In genomic region chr19:7257881-7258280, GRCm38 (mm10) we compare ENCODE assay signal across 14 mouse cellular contexts. TPM values are rescaled to one million over a fixed set of nuclear protein-coding genes. Genes with fewer than 3 reads are reported as not detected.
A peak's percentile ranks its signal among the peaks of the same experiment; 100 is the strongest.
DNase-seq lines count a peak whose midpoint lies in the region; ATAC-seq and TF ChIP-seq lines count a peak whose summit lies in the region.
"Had no signal": no experiment of that assay in that cellular context is flagged by ENCODE, and none has a peak within 500 bp of the region (broad histone marks: within the 10 kb centered on the region; RNA-seq: fewer than 3 reads in every experiment).

No protein-coding gene starts in this region.

- no peak overlapping the region; the same call in 1 of the 2 replicates for H3K27ac ChIP-seq in hindbrain, postnatal 0 days
- H3K27ac ChIP-seq in hindbrain, embryonic 10.5 days, result no peak overlapping the region
- no peak overlapping the region for H3K27ac ChIP-seq in forebrain, postnatal 0 days (ENCODE audit: low read depth, low read length)
- H3K27ac ChIP-seq: heart, embryonic 15.5 days; neural tube, embryonic 13.5 days had no signal

- H3K9ac ChIP-seq in hindbrain, postnatal 0 days (replicated peaks; ENCODE audit: low read length), result no peak overlapping the region
- no peak overlapping the region for H3K9ac ChIP-seq in forebrain, postnatal 0 days
- H3K9ac ChIP-seq: heart, embryonic 15.5 days; neural tube, embryonic 13.5 days had no signal

- H3K4me1 ChIP-seq in hindbrain, postnatal 0 days (ENCODE audit: insufficient read depth, low read length), result no peaks in the 10 kb centered on the region
- H3K4me1 ChIP-seq in hindbrain, embryonic 10.5 days (replicated peaks), result no peaks in the 10 kb centered on the region; the same call in 1 of the 2 replicates
- no peaks in the 10 kb centered on the region for H3K4me1 ChIP-seq in forebrain, postnatal 0 days (ENCODE audit: insufficient read depth)
- H3K4me1 ChIP-seq: heart, embryonic 15.5 days; neural tube, embryonic 13.5 days had no signal

- WGBS in hindbrain, postnatal 0 days, result 61% methylated on average over 5 of the region's 5 CpGs
- WGBS in hindbrain, embryonic 10.5 days, result 93% methylated on average over 5 of the region's 5 CpGs
- WGBS in forebrain, postnatal 0 days, result 51% methylated on average over 5 of the region's 5 CpGs

- no peaks in the 10 kb centered on the region for H3K36me3 ChIP-seq in hindbrain, postnatal 0 days (ENCODE audit: insufficient read depth, low read length)
- H3K36me3 ChIP-seq in hindbrain, embryonic 10.5 days, result no peaks in the 10 kb centered on the region
- no peaks in the 10 kb centered on the region for H3K36me3 ChIP-seq in forebrain, postnatal 0 days (ENCODE audit: insufficient read depth)
- H3K36me3 ChIP-seq: heart, embryonic 15.5 days; neural tube, embryonic 13.5 days had no signal

- 0 out of 2 replicates have a peak, but pooled peaks cover 3% of the 10 kb centered on the region for H3K9me3 ChIP-seq in hindbrain, postnatal 0 days (ENCODE audit: low read length)
- H3K9me3 ChIP-seq in hindbrain, embryonic 10.5 days, result peaks cover 5% of the 10 kb centered on the region; the same call in 1 of the 2 replicates
- H3K9me3 ChIP-seq in forebrain, postnatal 0 days (ENCODE audit: low read length), result no peaks in the 10 kb centered on the region
- H3K9me3 ChIP-seq: heart, embryonic 15.5 days had no signal

- H3K27me3 ChIP-seq in hindbrain, postnatal 0 days (ENCODE audit: insufficient read depth, low read length), result no peaks in the 10 kb centered on the region
- H3K27me3 ChIP-seq in hindbrain, embryonic 10.5 days (ENCODE audit: insufficient read depth, poor library complexity, severe bottlenecking), result no peaks in the 10 kb centered on the region
- no peaks in the 10 kb centered on the region for H3K27me3 ChIP-seq in forebrain, postnatal 0 days (ENCODE audit: insufficient read depth, low read length)
- H3K27me3 ChIP-seq: heart, embryonic 15.5 days; neural tube, embryonic 13.5 days; Patski had no signal

- peak; percentile 78 for ATAC-seq in hindbrain, postnatal 0 days
- peak; percentile 18; the same call in 1 of the 2 replicates for ATAC-seq in forebrain, postnatal 0 days
- ATAC-seq: midbrain, embryonic 16.5 days; Patski had no signal

- no peak for TF ChIP-seq CTCF in hindbrain, postnatal 0 days (IDR thresholded peaks at IDR 0.05; ENCODE audit: low read depth)
- TF ChIP-seq CTCF in forebrain, postnatal 0 days (IDR thresholded peaks at IDR 0.05; ENCODE audit: low read depth), result no peak

- no peak overlapping the region for H3K4me2 ChIP-seq in hindbrain, postnatal 0 days (ENCODE audit: low read depth, low read length)
- no peak overlapping the region for H3K4me2 ChIP-seq in forebrain, postnatal 0 days (ENCODE audit: low read depth)
- H3K4me2 ChIP-seq: heart, embryonic 15.5 days; neural tube, embryonic 13.5 days had no signal

- no peak overlapping the region for H3K4me3 ChIP-seq in hindbrain, postnatal 0 days (ENCODE audit: low read length)
- no peak overlapping the region for H3K4me3 ChIP-seq in hindbrain, embryonic 10.5 days
- no peak overlapping the region for H3K4me3 ChIP-seq in forebrain, postnatal 0 days (ENCODE audit: low read depth, low read length)
- H3K4me3 ChIP-seq: heart, embryonic 15.5 days; neural tube, embryonic 13.5 days had no signal

- peak; percentile 39 for DNase-seq in cerebellum, adult 11-12 months
- no peak for DNase-seq in cerebellum, adult 11 months
- peak; percentile 78 for DNase-seq in hindbrain, postnatal 0 days (ENCODE audit: low spot score)
- no peak for DNase-seq in hindbrain, embryonic 10.5 days (ENCODE audit: low spot score)
- peak; percentile 82 for DNase-seq in adipocyte (ENCODE audit: low spot score)
- no peak for DNase-seq in forebrain, postnatal 0 days
- no peak for DNase-seq in lung, postnatal 10 days
- no peak for DNase-seq in thymus, postnatal 10 days (ENCODE audit: low spot score in 2 of 2)
- DNase-seq: lung, postnatal 4 days; spleen, adult 18-20 months had no signal

RNA-seq across cellular contexts. Expression of gene Rcor2, which starts 9.2 kb away (rescaled TPM):
- 73.2 and 91.7 TPM in 2 replicates for total RNA-seq in hindbrain, postnatal 0 days (2014; rRNA removed)
- polyA plus RNA-seq in hindbrain, postnatal 0 days (2015; fragmentation: Nextera tagmentation; extraction: Ambion mirVana), result 14.8 and 16.6 TPM in 2 replicates
- 72.0 and 79.1 TPM in 2 replicates for polyA plus RNA-seq in hindbrain, embryonic 10.5 days (2016; fragmentation: Nextera tagmentation; extraction: Ambion mirVana)
- total RNA-seq in forebrain, postnatal 0 days (2014; rRNA removed), result 41.9 and 49.6 TPM in 2 replicates
- polyA plus RNA-seq in forebrain, postnatal 0 days (2015; fragmentation: Nextera tagmentation; extraction: Ambion mirVana), result 13.7 and 14.5 TPM in 2 replicates

RNA-seq across cellular contexts. Expression of gene Naa40, which starts 16.9 kb away (rescaled TPM):
- 56.5 and 59.7 TPM in 2 replicates for total RNA-seq in hindbrain, postnatal 0 days (2014; rRNA removed)
- polyA plus RNA-seq in hindbrain, postnatal 0 days (2015; fragmentation: Nextera tagmentation; extraction: Ambion mirVana), result 42.7 and 42.8 TPM in 2 replicates
- polyA plus RNA-seq in hindbrain, embryonic 10.5 days (2016; fragmentation: Nextera tagmentation; extraction: Ambion mirVana), result 89.8 and 96.5 TPM in 2 replicates
- total RNA-seq in forebrain, postnatal 0 days (2014; rRNA removed), result 48.5 and 57.7 TPM in 2 replicates
- polyA plus RNA-seq in forebrain, postnatal 0 days (2015; fragmentation: Nextera tagmentation; extraction: Ambion mirVana), result 34.7 and 44.0 TPM in 2 replicates

RNA-seq across cellular contexts. Expression of gene Cox8a, which starts 40.5 kb away (rescaled TPM):
- 1,715 and 1,845 TPM in 2 replicates for total RNA-seq in hindbrain, postnatal 0 days (2014; rRNA removed)
- 2,044 and 2,080 TPM in 2 replicates for polyA plus RNA-seq in hindbrain, postnatal 0 days (2015; fragmentation: Nextera tagmentation; extraction: Ambion mirVana)
- polyA plus RNA-seq in hindbrain, embryonic 10.5 days (2016; fragmentation: Nextera tagmentation; extraction: Ambion mirVana), result 914 and 944 TPM in 2 replicates
- total RNA-seq in forebrain, postnatal 0 days (2014; rRNA removed), result 735 and 828 TPM in 2 replicates
- 1,247 and 1,523 TPM in 2 replicates for polyA plus RNA-seq in forebrain, postnatal 0 days (2015; fragmentation: Nextera tagmentation; extraction: Ambion mirVana)

RNA-seq across cellular contexts. Expression of gene Otub1, which starts 51.8 kb away (rescaled TPM):
- total RNA-seq in hindbrain, postnatal 0 days (2014; rRNA removed), result 216 and 233 TPM in 2 replicates
- 248 and 253 TPM in 2 replicates for polyA plus RNA-seq in hindbrain, postnatal 0 days (2015; fragmentation: Nextera tagmentation; extraction: Ambion mirVana)
- 273 and 309 TPM in 2 replicates for polyA plus RNA-seq in hindbrain, embryonic 10.5 days (2016; fragmentation: Nextera tagmentation; extraction: Ambion mirVana)
- 248 and 252 TPM in 2 replicates for total RNA-seq in forebrain, postnatal 0 days (2014; rRNA removed)
- 286 and 290 TPM in 2 replicates for polyA plus RNA-seq in forebrain, postnatal 0 days (2015; fragmentation: Nextera tagmentation; extraction: Ambion mirVana)

Comparison
In these comparisons a context has a peak if more than half of its experiments do, and no peak if none do; other contexts are left out.
1. DNase-seq: peak in cerebellum, adult 11-12 months (single experiment), hindbrain, postnatal 0 days (single experiment) and adipocyte (single experiment); none in cerebellum, adult 11 months (single experiment), hindbrain, embryonic 10.5 days (single experiment), forebrain, postnatal 0 days (single experiment), lung, postnatal 10 days (single experiment) and thymus, postnatal 10 days (0 of 2).